ENCODE assay signal across 28 mouse cellular contexts in the genomic region with DNA sequence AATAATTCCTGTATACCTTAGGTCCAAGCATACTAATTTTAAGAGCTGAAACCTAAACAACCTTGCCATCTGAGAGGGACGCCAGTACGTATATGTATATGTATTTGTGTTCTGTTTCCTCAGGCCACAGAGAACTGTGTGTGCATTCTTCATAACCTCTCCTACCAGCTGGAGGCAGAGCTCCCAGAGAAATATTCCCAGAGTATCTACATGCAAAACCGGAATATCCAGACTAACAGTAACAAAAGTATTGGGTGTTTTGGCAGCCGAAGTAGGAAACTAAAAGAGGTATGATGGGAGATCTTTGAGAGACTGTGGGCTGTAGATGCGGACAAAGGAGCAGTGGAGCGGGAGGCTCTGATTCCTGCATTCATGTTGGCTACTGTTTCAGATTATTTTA. TPM values are rescaled to one million over a fixed set of nuclear protein-coding genes. Genes with fewer than 3 reads are reported as not detected.
DNase-seq lines count a peak whose midpoint lies in the region; ATAC-seq lines count a peak whose summit lies in the region.
"Had no signal": no experiment of that assay in that cellular context is flagged by ENCODE, and none has a peak within 500 bp of the region (broad histone marks: within the 10 kb centered on the region; RNA-seq: fewer than 3 reads in every experiment).

No protein-coding gene starts in this region.

- H3K27ac ChIP-seq in heart, embryonic 16.5 days (ENCODE audit: low read length) = 0 out of 2 replicates have a peak overlapping the region, but pooled peaks have one; percentile 25
- no peak overlapping the region for H3K27ac ChIP-seq in heart, embryonic 12.5 days (ENCODE audit: poor library complexity, severe bottlenecking)
- H3K27ac ChIP-seq: forebrain, embryonic 10.5 days; forebrain, embryonic 15.5 days; gastrocnemius, adult 2 months; hindbrain, embryonic 10.5 days; hindbrain, embryonic 15.5 days; kidney, embryonic 15.5 days; limb, embryonic 13.5 days; neural tube, embryonic 12.5 days had no signal

- H3K4me2 ChIP-seq in heart, embryonic 16.5 days (ENCODE audit: low read depth, low read length) = no peak overlapping the region
- H3K4me2 ChIP-seq in heart, embryonic 12.5 days = no peak overlapping the region
- H3K4me2 ChIP-seq: forebrain, embryonic 15.5 days; hindbrain, embryonic 15.5 days; kidney, embryonic 15.5 days; limb, embryonic 13.5 days; liver, embryonic 11.5 days; neural tube, embryonic 12.5 days had no signal

- H3K36me3 ChIP-seq in heart, embryonic 16.5 days (ENCODE audit: control insufficient read depth, insufficient read depth) = peaks cover 21% of the 10 kb centered on the region
- peaks cover 61% of the 10 kb centered on the region for H3K36me3 ChIP-seq in heart, embryonic 12.5 days
- H3K36me3 ChIP-seq: forebrain, embryonic 10.5 days; forebrain, embryonic 15.5 days; hindbrain, embryonic 10.5 days; hindbrain, embryonic 15.5 days; kidney, embryonic 15.5 days; limb, embryonic 13.5 days; neural tube, embryonic 12.5 days had no signal

- peak; percentile 1 for DNase-seq in embryo, embryonic 10 days (ENCODE audit: low spot score)
- no peak for DNase-seq in embryo, embryonic 10.5 days (ENCODE audit: low spot score)
- DNase-seq in fat pad, adult 2 months (ENCODE audit: extremely low read depth, low read depth, low spot score) = peak; percentile 51
- DNase-seq in lung, postnatal 25 days (ENCODE audit: low spot score) = peak; percentile 16
- no peak for DNase-seq in neural tube, embryonic 10.5 days (ENCODE audit: extremely low spot score, low spot score)
- DNase-seq: cerebellum, adult 18-20 months; cerebellum, postnatal 10 days; gastrocnemius, adult 2 months; heart, postnatal 10 days; kidney, adult 18-20 months; kidney, postnatal 25 days; right cerebral cortex, adult 18-20 months; spleen, adult 18-20 months; thymus, postnatal 14 days had no signal

- WGBS in heart, embryonic 16.5 days = 83% methylated on average over 6 of the region's 6 CpGs
- 87% methylated on average over 6 of the region's 6 CpGs for WGBS in heart, embryonic 12.5 days

- no peaks in the 10 kb centered on the region for H3K9me3 ChIP-seq in heart, embryonic 16.5 days (replicated peaks; ENCODE audit: control insufficient read depth, low read length)
- no peaks in the 10 kb centered on the region for H3K9me3 ChIP-seq in heart, embryonic 12.5 days (replicated peaks)
- H3K9me3 ChIP-seq: forebrain, embryonic 10.5 days; forebrain, embryonic 15.5 days; hindbrain, embryonic 10.5 days; hindbrain, embryonic 15.5 days; kidney, embryonic 15.5 days; limb, embryonic 13.5 days; neural tube, embryonic 12.5 days had no signal

- ATAC-seq in heart, embryonic 16.5 days (replicated peaks; ENCODE audit: extremely low read depth, insufficient read depth, low FRiP score) = no peak
- no peak for ATAC-seq in heart, embryonic 12.5 days (ENCODE audit: insufficient number of reproducible peaks, low FRiP score)
- ATAC-seq: activated CD4-positive, CD25-positive, alpha-beta regulatory T cell, adult 4 months; forebrain, embryonic 15.5 days; inflammation-experienced regulatory T-cells, adult 6 months; midbrain, embryonic 16.5 days had no signal

- peaks cover 21% of the 10 kb centered on the region for H3K4me1 ChIP-seq in heart, embryonic 16.5 days (ENCODE audit: control insufficient read depth, insufficient read depth, low read length)
- peaks cover 27% of the 10 kb centered on the region for H3K4me1 ChIP-seq in heart, embryonic 12.5 days (replicated peaks)
- H3K4me1 ChIP-seq: forebrain, embryonic 10.5 days; forebrain, embryonic 15.5 days; hindbrain, embryonic 10.5 days; hindbrain, embryonic 15.5 days; kidney, embryonic 15.5 days; limb, embryonic 13.5 days; neural tube, embryonic 12.5 days had no signal

- no peaks in the 10 kb centered on the region for H3K27me3 ChIP-seq in heart, embryonic 16.5 days (ENCODE audit: control insufficient read depth, insufficient read depth, low read length)
- no peaks in the 10 kb centered on the region for H3K27me3 ChIP-seq in heart, embryonic 12.5 days (replicated peaks)
- H3K27me3 ChIP-seq: CH12.LX; forebrain, embryonic 15.5 days; hindbrain, embryonic 15.5 days; kidney, embryonic 15.5 days; limb, embryonic 13.5 days; neural tube, embryonic 12.5 days had no signal

- H3K9ac ChIP-seq in heart, embryonic 16.5 days (ENCODE audit: low read length) = no peak overlapping the region
- H3K9ac ChIP-seq in heart, embryonic 12.5 days = no peak overlapping the region
- H3K9ac ChIP-seq: forebrain, embryonic 15.5 days; hindbrain, embryonic 15.5 days; kidney, embryonic 15.5 days; limb, embryonic 13.5 days; neural tube, embryonic 12.5 days had no signal

- H3K4me3 ChIP-seq in heart, embryonic 16.5 days (ENCODE audit: low read length) = no peak overlapping the region
- H3K4me3 ChIP-seq in heart, embryonic 12.5 days = no peak overlapping the region
- H3K4me3 ChIP-seq: forebrain, embryonic 10.5 days; forebrain, embryonic 15.5 days; gastrocnemius, adult 2 months; hindbrain, embryonic 10.5 days; hindbrain, embryonic 15.5 days; kidney, embryonic 15.5 days; limb, embryonic 13.5 days; neural tube, embryonic 12.5 days had no signal

RNA-seq across cellular contexts. Expression of a gene that starts 41.3 kb away (rescaled TPM):
- polyA plus RNA-seq in heart, embryonic 16.5 days (2015; fragmentation: Nextera tagmentation; extraction: Ambion mirVana) = 38.9 and 41.5 TPM in 2 replicates
- polyA plus RNA-seq in heart, embryonic 12.5 days (2016; fragmentation: Nextera tagmentation; extraction: Ambion mirVana) = 51.2 and 54.3 TPM in 2 replicates

RNA-seq across cellular contexts. Expression of a gene that starts 48.4 kb away (rescaled TPM):
- 116 and 117 TPM in 2 replicates for polyA plus RNA-seq in heart, embryonic 16.5 days (2015; fragmentation: Nextera tagmentation; extraction: Ambion mirVana)
- polyA plus RNA-seq in heart, embryonic 12.5 days (2016; fragmentation: Nextera tagmentation; extraction: Ambion mirVana) = 131 and 133 TPM in 2 replicates
- polyA plus RNA-seq: inflammation-experienced regulatory T-cells, adult 6 months had no signal

Comparison
In these comparisons a context has a peak if more than half of its experiments do, and no peak if none do; other contexts are left out.
1. DNase-seq: peak in embryo, embryonic 10 days (single experiment), fat pad, adult 2 months (single experiment) and lung, postnatal 25 days (single experiment); none in embryo, embryonic 10.5 days (single experiment) and neural tube, embryonic 10.5 days (single experiment).